Mouse (Mus musculus): ENCODE results near the gene Isl2. TPM values are rescaled to one million over a fixed set of nuclear protein-coding genes. Genes with fewer than 3 reads are reported as not detected.

The Isl2 gene
- polyA plus RNA-seq (2015; fragmentation: Nextera tagmentation; extraction: Ambion mirVana), result 4.4 and 10.9 TPM in 2 replicates

DNA sequence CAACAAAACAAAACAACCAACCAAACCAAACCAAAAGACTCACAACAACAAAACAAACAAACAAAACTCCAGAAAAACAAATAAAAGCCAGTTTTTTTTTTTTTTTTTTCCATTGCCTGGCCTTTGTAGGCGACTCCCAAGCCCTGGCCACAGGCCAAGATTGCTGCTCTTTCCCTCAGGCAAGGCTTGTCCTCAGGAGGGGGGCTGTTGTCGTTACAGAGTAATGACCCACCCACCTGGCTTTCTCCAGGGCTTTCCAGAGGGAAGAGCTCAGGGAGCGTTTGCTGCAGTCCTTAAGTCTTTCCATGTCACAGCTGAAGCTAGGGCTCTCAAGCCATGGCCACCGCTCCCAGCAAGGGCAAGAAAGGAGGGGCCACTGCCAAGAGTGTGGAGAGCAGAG lies at the start of gene Isl2:
Gene Isl2 (plus strand): TSS at position 296 of the 400 bp plus-strand sequence.

DNA sequence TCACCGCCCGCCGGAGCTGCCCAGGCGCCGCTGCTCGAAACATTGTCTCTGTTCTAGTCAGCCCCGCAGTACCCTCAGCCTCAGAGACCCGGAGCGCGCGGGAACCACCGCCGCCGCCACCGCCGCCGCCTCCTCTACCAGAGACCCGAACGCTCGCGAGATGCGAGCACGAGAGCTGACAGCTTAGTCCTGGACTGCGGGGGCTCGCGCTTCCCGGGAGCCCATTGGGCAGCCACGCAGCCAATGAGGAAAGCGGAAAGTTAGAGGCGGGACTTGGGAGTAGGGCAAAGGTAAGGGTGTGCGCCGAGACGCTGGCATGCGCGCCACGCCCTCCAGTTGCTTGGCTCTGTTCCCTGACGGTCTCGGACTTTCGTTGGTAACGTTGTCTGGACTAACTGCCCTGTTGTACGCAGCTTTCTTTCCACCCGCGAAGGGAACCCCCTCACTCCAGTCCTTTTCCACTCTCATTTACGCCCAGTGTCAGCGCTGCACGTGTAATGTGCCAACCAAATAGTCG lies 26.4 kb upstream of the Isl2 start, which contains the start of gene Etfa:
Gene Etfa (minus strand): TSS at position 217 of the 517 bp plus-strand sequence.

Other genes with a start within 250 kb of the Isl2 start
- gene Nrg4, start 211.8 kb upstream of the Isl2 start, polyA plus RNA-seq (2015; fragmentation: Nextera tagmentation; extraction: Ambion mirVana), result 1.0 and 1.6 TPM in 2 replicates
- 5.5 and 6.1 TPM in 2 replicates for gene Tmem266, start 211.8 kb upstream of the Isl2 start, polyA plus RNA-seq (2015; fragmentation: Nextera tagmentation; extraction: Ambion mirVana)
- gene Etfa, start 26.4 kb upstream of the Isl2 start, polyA plus RNA-seq (2015; fragmentation: Nextera tagmentation; extraction: Ambion mirVana), result 119 and 128 TPM in 2 replicates

All from neural tube, postnatal 0 days (tissue).